Mouse (Mus musculus) adrenal gland, postnatal 36 days (tissue): ENCODE measurements at regions not wholly inside any gene's neighbourhood (a gene's known extent, or its start where the extent isn't known, plus 50 kb on each side); places are given as distances from the start of the nearest gene placed in this dataset.
A peak's percentile ranks its signal among the peaks of the same experiment; 100 is the strongest.

Experiments used
- DNase-seq, 2 experiments: peaks; one replicate each; pipeline ENCODE4 v3.0.0; 2021; ENCODE audit warnings: mixed read lengths in 1 of 2

- peak; percentile 64 to 73 for DNase-seq
Measured at GRCm38 (mm10) chr2:173418951-173419350, 103.4 kb upstream of the 1700021F07Rik start.

- DNase-seq: no peak
Measured at GRCm38 (mm10) chr2:173419972-173420391, 102.4 kb upstream of the 1700021F07Rik start.

GRCm38 (mm10) chr2:173420481-173420880, 101.9 kb upstream of the 1700021F07Rik start:
- no peak for DNase-seq

GRCm38 (mm10) chr2:173424875-173425274, 97.5 kb upstream of the 1700021F07Rik start:
- no peak for DNase-seq

- no peak for DNase-seq
Measured at GRCm38 (mm10) chr2:173425754-173426153, 96.6 kb upstream of the 1700021F07Rik start.

DNA sequence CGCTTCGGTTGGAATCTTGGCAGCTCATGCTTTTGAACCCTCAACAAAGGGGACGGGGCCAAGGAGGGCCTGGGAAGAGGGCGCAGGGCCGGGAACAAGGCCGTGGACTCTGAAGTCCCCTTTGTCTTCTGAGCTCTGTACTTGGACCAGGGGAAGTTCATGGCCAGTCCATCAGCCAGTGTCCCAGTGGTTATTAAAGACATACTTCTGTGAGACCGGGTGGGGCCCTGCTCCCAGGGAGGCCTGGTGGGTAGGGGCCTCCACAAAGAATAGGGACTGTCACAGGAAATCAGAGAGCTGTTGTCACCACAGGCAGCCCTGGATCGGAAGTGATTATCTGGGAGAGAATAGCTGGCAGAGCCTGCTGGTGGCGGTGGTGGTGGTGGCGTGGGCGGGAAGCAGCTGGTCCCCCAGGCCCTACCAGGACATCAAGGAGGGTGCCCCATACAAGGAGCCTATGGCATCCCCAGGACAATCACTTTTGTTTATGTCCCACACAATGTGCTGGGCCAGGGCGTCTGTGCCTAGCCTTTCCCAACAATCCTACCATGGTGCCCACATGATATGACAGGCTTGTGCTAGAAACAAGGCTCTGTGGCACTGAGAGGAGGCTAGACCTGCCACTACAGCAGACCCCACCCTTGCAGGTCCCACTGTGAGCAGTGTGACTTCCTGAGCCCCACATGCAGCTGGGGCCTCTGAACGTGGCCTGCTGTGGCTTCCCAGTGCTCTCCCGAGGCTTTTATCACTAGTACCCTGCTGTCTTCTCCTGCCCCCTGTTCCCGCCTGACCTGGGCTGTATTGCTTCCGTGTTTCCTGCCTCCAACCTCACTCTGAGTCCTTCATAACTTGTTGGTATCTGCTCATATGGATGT, 96.0 kb upstream of the 1700021F07Rik start:
- no peak for DNase-seq

DNA sequence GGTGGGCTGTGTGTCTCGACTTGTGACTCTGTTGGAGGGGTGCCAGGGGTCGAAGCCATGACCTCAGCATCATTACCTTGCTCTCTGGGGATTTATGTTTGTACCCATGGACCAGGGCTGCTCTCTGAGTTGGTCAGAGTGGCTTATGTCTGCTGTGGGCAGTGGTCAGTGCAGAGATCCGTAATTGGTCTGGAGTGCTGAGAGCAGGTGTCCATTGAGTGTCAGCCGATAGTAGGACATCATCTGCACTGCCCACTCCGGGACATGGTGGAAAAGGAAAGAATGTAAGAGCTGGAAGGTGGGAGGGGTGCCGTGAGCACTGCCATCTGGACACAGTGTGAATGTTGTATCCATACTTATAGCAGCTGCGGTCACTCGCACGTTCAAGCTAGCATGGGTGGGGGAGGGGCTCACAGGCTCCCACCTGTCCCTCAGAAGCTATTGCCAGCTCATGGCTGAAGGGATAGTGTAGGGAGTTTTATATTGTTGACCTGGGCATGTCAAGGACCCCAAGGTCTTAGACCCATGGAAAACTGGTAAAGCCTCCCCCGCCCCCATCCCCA, 94.4 kb upstream of the 1700021F07Rik start:
- no peak for DNase-seq

DNA sequence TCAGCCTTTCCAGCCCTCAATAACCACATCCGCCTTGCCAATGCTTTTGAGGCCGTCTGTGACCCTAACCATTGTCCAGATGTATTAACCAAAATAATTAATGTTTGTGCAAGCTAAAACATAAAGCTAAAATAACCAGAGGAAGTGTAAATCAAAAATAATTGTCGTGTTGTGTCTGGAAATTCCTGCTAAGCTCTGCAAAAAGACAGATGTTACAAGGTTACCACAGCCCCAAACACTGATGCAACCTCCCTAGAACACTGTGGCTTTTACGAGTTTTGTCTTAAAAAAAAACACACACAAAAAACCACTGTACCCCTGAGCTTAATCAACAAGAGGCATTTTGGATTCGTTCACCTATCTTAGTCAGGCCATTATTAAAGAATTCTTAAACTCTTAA, 90.5 kb upstream of the 1700021F07Rik start:
- no peak for DNase-seq

DNA sequence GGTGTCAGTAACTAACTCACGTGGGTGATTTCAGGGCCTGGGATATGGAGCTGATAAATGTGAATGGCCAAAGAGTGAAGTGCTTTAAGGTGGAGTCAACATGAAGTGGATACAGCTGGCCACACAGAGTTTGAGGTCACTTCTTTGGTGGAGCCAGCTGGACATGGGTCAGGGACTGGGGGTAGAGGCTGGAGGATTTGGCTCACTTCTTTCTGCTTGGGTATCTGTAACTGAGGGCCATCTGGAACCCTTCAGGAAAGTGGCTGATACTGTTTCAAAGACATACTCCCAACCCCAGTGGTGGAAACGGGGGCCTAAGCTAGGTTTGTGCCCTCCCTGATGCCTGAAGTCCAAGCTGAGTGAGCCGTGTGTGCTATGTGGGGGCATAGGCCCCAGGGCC, 90.1 kb upstream of the 1700021F07Rik start:
- DNase-seq: no peak

GRCm38 (mm10) chr2:173432886-173433624, 89.3 kb upstream of the 1700021F07Rik start:
- DNase-seq: no peak

DNA sequence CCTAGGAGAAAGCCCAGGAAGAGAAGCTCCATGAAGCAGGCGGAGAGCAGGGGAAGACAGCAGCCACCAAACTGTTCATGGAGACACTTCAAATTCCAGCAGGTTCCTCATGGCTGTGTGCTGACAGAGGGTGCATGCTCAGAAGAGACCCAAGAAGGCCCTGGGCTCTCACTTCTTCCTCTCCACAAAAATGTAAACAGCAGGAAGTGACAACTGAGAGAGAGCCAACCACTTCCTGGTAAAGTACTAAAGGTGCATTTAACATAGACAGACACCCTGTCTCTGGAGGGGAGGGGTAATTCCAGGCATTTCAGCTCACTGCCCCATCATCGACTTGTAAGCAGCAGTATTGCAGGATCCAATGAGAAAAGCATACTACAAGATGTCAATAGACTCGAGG, 85.8 kb upstream of the 1700021F07Rik start:
- no peak for DNase-seq

DNA sequence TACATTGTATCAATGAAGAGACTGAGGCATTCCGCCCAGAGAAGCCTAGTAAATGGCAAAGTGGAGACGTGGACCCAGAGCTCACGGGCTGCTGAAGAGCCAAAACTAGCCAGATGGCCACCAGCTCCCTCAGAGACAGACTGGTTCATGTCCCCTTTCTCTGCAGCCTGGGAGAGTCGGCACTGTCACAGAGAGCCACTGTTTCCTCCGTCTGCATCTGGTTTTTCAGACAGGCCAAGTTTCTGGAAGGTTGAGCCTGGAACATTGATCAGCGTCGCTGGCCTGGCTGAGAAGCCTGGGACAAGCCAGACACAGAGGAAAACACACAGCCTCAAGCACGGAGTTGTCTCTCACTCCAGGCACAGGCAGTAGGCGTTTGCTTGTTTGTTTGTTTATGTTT, 83.4 kb upstream of the 1700021F07Rik start:
- no peak for DNase-seq

DNA sequence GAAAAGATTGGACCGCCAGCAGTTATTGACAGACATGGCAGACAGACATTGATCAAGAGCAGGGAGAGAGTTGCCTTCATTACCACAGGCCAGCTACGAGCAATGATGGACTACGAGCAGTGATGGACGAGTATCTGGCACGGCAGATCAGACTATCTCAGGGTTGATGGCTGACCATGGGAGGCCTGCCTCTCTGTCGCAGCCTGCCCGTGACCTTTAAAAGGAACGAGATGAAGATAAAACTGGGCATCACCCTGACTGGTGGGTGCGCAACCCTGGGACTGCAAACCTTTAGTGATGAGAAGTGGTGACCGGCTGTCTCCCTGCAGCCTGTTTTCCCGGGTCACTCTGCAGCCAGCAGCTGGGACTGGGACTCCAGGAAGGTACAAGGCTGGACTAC, 80.3 kb upstream of the 1700021F07Rik start:
- DNase-seq: peak; percentile 35 to 60

DNA sequence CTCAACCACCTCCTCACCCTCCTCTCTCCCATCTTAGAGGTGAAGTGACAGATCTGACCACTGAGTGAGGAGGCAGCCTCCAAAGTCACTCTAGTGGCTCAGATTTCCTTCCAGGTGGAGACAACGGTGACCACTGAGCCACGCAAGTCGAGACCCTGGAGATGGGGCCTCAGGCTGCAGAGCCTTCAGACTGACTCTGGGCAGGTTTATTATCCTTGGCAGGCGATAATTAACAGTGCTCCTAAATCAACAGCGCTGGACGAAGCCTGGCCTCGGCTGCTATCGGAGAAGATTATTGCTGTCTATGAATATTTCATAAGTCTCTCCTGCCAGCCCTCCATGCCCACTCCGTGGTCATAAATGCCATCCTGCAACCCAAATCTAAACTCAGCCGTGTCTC, 79.1 kb upstream of the 1700021F07Rik start:
- no peak for DNase-seq

- no peak for DNase-seq
Measured at GRCm38 (mm10) chr2:173444386-173444785, 78.0 kb upstream of the 1700021F07Rik start.

DNA sequence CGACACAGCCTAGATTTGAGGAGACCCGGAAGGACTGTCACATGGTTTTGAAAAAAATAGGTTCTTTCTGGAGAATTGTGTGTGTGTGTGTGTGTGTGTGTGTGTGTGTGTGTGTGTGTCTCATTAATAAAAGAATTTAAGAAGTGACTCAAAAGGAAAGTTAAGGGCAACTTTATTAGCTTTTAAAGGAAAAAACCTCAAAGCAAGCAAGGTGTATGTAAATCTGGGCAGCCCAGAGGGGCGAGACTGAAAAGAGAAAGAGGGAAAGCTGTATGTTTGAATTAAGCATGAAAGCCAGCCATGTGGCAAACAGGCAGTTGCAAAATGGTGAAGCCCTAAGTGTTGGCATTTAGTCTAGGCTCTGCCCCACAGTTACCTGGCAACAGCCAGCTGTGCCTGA, 77.3 kb upstream of the 1700021F07Rik start:
- no peak for DNase-seq

GRCm38 (mm10) chr2:173448546-173449187, 73.7 kb upstream of the 1700021F07Rik start:
- DNase-seq: no peak

DNA sequence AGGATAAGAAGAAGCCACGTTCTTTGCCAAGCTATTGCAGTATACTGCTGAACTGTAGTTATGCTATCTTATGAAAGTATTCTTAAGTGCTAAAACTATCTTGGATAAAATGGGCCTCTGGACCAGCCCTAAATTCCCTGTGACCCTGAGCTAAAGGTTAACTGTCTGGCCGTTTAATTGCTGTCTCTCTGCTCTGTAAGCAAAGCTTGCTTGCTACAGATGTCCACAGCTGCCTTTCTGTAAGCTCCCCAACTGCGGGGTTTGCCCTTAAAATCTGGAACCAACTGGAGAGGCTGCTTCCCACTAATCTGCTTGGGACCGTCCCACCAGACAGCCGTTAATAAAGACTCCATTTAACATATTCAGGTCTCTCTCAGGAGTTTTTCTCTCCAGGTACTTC, 73.2 kb upstream of the 1700021F07Rik start:
- DNase-seq: no peak

DNA sequence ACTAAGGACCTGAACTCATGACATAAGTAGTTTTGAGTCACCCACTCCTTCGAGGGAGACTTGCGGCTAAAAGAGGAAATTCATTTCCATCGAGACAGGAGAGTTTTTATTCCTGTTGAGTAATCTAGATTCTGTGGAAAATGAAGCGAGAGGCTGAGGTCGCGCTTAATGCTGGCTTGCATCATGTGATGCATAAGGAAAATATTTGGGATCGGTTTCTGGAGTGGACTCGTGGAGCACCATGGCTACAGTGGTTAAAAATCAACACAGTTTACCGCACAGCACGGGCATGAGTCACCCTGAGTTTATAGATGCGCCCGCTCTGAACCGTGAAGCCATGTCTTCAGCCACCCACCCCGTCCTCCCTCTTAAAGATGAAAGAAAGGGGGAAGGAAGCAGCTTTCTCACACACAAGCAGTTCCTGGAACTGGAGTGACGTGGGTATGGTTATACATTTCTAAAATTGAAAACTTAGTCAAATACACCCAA, 70.3 kb upstream of the 1700021F07Rik start:
- DNase-seq: no peak

DNA sequence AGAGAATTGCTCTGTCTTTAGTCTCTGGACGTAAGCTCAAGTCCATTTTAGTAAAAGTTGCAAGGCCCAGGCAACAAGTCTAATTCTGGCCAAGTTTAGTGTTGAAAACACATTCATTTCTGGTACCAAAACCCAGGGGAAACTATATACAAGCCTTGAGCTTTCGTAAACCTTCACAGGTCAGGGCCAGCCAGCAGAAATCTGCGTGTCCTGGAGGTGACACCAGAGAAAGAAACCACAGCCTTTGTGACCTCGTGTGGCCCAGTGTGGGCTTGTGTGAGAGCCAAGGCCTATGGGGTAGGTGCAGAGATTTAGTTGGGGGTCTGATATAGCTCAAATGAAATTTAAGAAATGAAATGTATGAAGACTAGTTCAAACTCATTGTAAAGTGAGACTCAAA, 69.6 kb upstream of the 1700021F07Rik start:
- DNase-seq: peak in 1 of 2 experiments; percentile 54

DNA sequence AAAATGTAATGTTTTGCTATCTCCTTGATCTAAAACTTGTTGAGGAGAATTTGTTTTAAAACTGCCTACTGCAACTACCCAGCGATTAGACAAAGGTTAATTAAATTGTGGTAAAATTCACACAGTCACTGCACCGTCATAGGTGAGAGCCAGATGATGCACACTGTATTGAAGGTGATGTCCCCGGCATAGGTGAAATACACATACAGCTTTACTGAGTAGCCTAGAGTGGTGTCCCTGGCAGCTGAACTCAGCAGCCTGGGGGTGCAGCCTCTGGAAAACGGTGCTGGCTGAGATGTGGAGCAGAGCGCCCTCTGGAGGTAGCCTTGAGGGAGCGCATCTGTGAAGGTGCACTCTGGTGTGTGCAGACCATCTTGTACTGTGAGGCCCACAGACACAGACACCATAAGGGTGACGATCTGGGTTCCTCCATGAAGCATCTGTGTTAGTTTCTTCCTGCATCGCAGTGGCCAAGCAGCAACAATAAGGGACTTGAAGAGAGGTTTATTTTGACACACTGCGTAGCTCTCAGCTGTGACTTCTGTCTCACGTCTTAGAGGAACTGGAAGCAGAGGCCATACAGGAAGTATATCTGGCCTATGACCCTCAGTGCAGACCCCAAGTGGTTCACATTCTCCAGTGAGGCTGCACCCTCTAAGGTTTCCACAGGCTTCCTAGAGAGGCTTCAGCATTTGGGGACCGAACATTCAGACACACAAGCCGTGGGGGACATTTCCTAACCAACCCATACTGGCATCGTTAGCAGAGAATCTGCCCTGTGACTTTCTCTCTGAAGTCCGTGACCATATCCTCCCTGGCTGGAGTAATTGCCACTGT, 68.6 kb upstream of the 1700021F07Rik start:
- DNase-seq: peak; percentile 67 to 69
